Mouse (Mus musculus) left cerebral cortex, postnatal 4 days (tissue): ENCODE measurements around the gene Slc2a5. TPM values are rescaled to one million over a fixed set of nuclear protein-coding genes. Genes with fewer than 3 reads are reported as not detected.

Experiments
- DNase-seq: peaks from one replicate; pipeline ENCODE4 v3.0.0-alpha.2; 2022
- intact Hi-C: fragments of 180-260 bp; cut with DNase I; formaldehyde crosslinking; loops from one replicate; pipeline ENCODE4 v1.15.1; 2025
- total RNA-seq, 2 experiments: library from RNA; stranded (reverse); gene quantifications; 2 replicates each; pipeline ENCODE4 v1.2.3; 2021

Gene Slc2a5
- total RNA-seq, 2 experiments from 2014 or later: 1.4 to 1.5 TPM

GRCm38 (mm10) chr4:150192199-150192598, 73.1 kb downstream of the Slc2a5 start:
- DNase-seq: no peak
- intact Hi-C loops: no loop called here

Other genes with a start within 250 kb of the Slc2a5 start
- 10 to 100 TPM; 13.9 to 15.3 TPM for gene Spsb1, start 164.2 kb upstream of the Slc2a5 start, total RNA-seq
- gene H6pd, start 110.3 kb upstream of the Slc2a5 start, total RNA-seq: 10 to 100 TPM; 11.7 to 13.8 TPM
- 1 to 10 TPM; 1.2 to 1.5 TPM for gene Gpr157, start 31.9 kb upstream of the Slc2a5 start, total RNA-seq
- gene Slc2a7, start 29.7 kb downstream of the Slc2a5 start, total RNA-seq: not detected
- not detected for gene Car6, start 82.0 kb downstream of the Slc2a5 start, total RNA-seq
- gene Eno1, start 117.4 kb downstream of the Slc2a5 start, total RNA-seq: 100 to 1,000 TPM; 204 to 220 TPM
- 100 to 1,000 TPM in 1 of 2 experiments, 10 to 100 TPM in 1; 98.6 to 106 TPM for gene Rere, start 162.4 kb downstream of the Slc2a5 start, total RNA-seq